Mouse (Mus musculus): Measurements from ENCODE around the gene Prph2. TPM values are rescaled to one million over a fixed set of nuclear protein-coding genes. Genes with fewer than 3 reads are reported as not detected.
A peak's percentile ranks its signal among the peaks of the same experiment; 100 is the strongest.

Gene Prph2
- polyA plus RNA-seq, 1 experiment from 2014 or later = not detected

DNA sequence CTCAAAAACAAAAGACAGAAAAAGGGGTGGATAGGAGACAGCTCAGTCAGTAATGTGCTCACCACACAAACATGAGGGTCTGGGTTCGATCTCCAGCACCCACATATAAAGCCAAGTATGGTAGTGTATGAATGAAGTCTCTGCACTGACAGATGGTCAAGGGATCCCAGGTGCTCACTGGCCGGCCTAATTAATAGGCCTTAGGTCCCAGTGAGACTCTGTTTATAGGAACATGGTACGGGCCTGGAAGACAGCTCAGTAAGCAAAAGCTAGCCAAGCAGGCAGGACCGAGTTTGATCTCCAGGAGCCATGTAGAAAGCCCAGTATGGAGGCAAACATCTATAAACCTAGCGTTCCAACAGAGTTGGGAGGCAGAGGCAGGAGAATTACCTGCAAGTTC lies 33.2 kb upstream of the Prph2 start:
- no peaks in the 10 kb centered on the region for H3K27me3 ChIP-seq (replicated peaks; ENCODE audit: control insufficient read depth, insufficient read depth, low read length)
- H3K4me1 ChIP-seq (ENCODE audit: control insufficient read depth, insufficient read depth, low read depth, low read length) = peaks cover 4% of the 10 kb centered on the region; the same call in 1 of the 2 replicates
- ATAC-seq = no peak
- H3K36me3 ChIP-seq (ENCODE audit: control insufficient read depth, insufficient read depth, low read length) = no peaks in the 10 kb centered on the region
- no peak overlapping the region for H3K4me2 ChIP-seq (ENCODE audit: low read length)
- no peak overlapping the region for H3K4me3 ChIP-seq (ENCODE audit: low read length)
- H3K9ac ChIP-seq (ENCODE audit: low read depth, low read length) = no peak overlapping the region
- H3K27ac ChIP-seq (ENCODE audit: low read depth, low read length) = no peak overlapping the region
- H3K9me3 ChIP-seq (ENCODE audit: control insufficient read depth, low read length) = no peaks in the 10 kb centered on the region
- 63% methylated on average over 5 of the region's 5 CpGs for WGBS

DNA sequence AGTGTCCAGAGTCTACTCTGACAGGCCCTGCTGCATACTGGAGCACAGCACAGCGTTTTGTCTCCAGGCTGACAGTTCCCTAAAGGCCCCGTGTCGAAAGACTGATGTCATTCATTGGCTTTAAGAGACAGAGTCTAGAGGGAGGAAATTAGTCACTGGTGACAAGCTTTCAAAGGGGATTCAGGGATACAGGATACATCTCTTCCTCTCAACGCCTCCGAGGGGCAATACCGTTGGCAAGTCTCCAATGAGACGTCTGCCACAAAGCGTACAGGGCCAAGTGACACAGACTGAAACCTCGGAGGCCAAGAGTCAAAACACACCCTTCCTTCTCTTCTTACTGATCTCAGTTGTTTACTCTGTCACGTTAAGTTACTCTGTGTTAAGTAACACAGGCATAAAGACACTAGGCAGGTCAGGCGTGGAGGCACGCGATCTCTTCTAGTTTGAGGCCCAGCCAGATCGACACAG lies 30.4 kb upstream of the Prph2 start:
- 27% methylated on average over 14 of the region's 14 CpGs for WGBS
- no peaks in the 10 kb centered on the region for H3K36me3 ChIP-seq (ENCODE audit: control insufficient read depth, insufficient read depth, low read length)
- peak; percentile 69 for ATAC-seq
- H3K4me1 ChIP-seq (ENCODE audit: control insufficient read depth, insufficient read depth, low read depth, low read length) = peaks cover 4% of the 10 kb centered on the region; the same call in 1 of the 2 replicates
- H3K4me3 ChIP-seq (ENCODE audit: low read length) = no peak overlapping the region
- H3K9ac ChIP-seq (ENCODE audit: low read depth, low read length) = peak overlapping the region; percentile 13; the same call in 1 of the 2 replicates
- H3K27me3 ChIP-seq (replicated peaks; ENCODE audit: control insufficient read depth, insufficient read depth, low read length) = no peaks in the 10 kb centered on the region
- H3K27ac ChIP-seq (ENCODE audit: low read depth, low read length) = 0 out of 2 replicates have a peak overlapping the region, but pooled peaks have one; percentile 23
- no peaks in the 10 kb centered on the region for H3K9me3 ChIP-seq (ENCODE audit: control insufficient read depth, low read length)
- H3K4me2 ChIP-seq (ENCODE audit: low read length) = no peak overlapping the region

DNA sequence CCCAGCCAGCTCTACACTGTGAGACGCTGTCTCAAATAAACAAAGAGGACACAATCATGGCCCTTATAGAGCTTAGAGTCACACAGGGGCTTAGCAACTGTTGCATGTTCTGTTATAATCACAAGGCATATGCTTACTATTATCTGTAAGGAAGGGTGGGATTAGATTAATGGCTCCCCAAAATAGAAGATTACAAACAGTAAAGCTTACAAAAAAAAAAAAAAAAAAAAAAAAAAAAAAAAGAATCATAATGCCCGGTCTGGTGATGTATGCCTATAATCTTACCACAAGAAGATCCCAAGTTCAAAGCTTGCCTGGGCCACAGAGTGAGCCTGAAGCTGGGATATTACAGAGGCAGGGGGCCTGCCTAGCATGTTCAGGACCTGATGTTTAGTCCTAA lies 29.9 kb upstream of the Prph2 start:
- no peak for ATAC-seq
- H3K4me1 ChIP-seq (ENCODE audit: control insufficient read depth, insufficient read depth, low read depth, low read length) = peaks cover 4% of the 10 kb centered on the region; the same call in 1 of the 2 replicates
- no peaks in the 10 kb centered on the region for H3K9me3 ChIP-seq (ENCODE audit: control insufficient read depth, low read length)
- H3K27ac ChIP-seq (ENCODE audit: low read depth, low read length) = no peak overlapping the region
- H3K4me3 ChIP-seq (ENCODE audit: low read length) = no peak overlapping the region
- no peaks in the 10 kb centered on the region for H3K36me3 ChIP-seq (ENCODE audit: control insufficient read depth, insufficient read depth, low read length)
- WGBS = 77% methylated on average over 2 of the region's 2 CpGs
- no peaks in the 10 kb centered on the region for H3K27me3 ChIP-seq (replicated peaks; ENCODE audit: control insufficient read depth, insufficient read depth, low read length)
- H3K4me2 ChIP-seq (ENCODE audit: low read length) = no peak overlapping the region
- no peak overlapping the region for H3K9ac ChIP-seq (ENCODE audit: low read depth, low read length)

DNA sequence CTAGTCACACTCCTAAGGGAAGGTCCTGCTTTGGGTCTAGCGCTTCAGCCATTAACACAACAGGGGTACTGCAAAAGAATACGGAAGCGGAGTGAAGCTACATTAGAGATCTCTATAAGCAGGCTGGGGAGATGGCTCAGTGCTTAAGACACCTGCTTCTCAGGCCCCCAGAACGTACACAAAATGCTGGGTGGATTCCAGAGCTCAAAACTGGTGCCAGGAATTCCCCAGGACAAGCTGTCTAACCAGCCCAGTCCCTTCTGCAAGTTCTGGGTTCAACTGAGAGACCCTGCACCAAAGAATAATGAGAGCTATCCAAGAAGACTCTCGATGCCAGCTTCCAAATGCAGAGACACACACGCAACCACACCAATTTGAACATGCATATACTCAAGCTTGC lies 28.5 kb upstream of the Prph2 start:
- Histone ChIP-seq H3K27ac (ENCODE audit: low read depth, low read length) (no peak overlapping the region), H3K4me1 (ENCODE audit: control insufficient read depth, insufficient read depth, low read depth, low read length) (peaks cover 8% of the 10 kb centered on the region; the same call in 1 of the 2 replicates), H3K4me2 (ENCODE audit: low read length) (no peak overlapping the region), H3K27me3 (replicated peaks; ENCODE audit: control insufficient read depth, insufficient read depth, low read length) (no peaks in the 10 kb centered on the region), H3K36me3 (ENCODE audit: control insufficient read depth, insufficient read depth, low read length) (no peaks in the 10 kb centered on the region), H3K4me3 (ENCODE audit: low read length) (no peak overlapping the region), H3K9ac (ENCODE audit: low read depth, low read length) (no peak overlapping the region), H3K9me3 (ENCODE audit: control insufficient read depth, low read length) (no peaks in the 10 kb centered on the region)
- ATAC-seq = no peak
- WGBS = 89% methylated on average over 6 of the region's 6 CpGs

DNA sequence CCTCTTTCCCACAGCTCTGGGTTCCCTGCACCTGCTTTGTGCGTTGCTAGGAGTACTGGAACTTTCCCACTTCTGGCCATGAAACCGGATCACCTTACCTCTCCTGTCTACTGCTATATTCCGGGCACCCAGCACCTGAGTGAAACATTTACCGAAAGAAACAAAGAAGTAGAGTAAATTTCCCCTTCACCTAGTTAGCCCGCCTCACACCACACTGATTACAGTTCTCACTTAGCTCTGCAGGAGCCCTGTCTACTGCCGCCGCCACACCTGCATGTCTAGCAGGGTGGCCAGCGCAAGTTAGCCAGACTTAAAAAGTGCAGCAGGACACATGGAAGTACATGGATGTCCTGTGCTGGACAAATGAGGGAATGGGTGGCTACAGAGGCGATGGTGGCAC lies 27.2 kb upstream of the Prph2 start:
- Histone ChIP-seq H3K4me1 (ENCODE audit: control insufficient read depth, insufficient read depth, low read depth, low read length) (peaks cover 8% of the 10 kb centered on the region; the same call in 1 of the 2 replicates), H3K36me3 (ENCODE audit: control insufficient read depth, insufficient read depth, low read length) (no peaks in the 10 kb centered on the region), H3K9ac (ENCODE audit: low read depth, low read length) (no peak overlapping the region), H3K4me2 (ENCODE audit: low read length) (no peak overlapping the region), H3K27ac (ENCODE audit: low read depth, low read length) (no peak overlapping the region), H3K4me3 (ENCODE audit: low read length) (no peak overlapping the region), H3K27me3 (replicated peaks; ENCODE audit: control insufficient read depth, insufficient read depth, low read length) (no peaks in the 10 kb centered on the region), H3K9me3 (ENCODE audit: control insufficient read depth, low read length) (no peaks in the 10 kb centered on the region)
- WGBS = 90% methylated on average over 9 of the region's 9 CpGs
- no peak for ATAC-seq

DNA sequence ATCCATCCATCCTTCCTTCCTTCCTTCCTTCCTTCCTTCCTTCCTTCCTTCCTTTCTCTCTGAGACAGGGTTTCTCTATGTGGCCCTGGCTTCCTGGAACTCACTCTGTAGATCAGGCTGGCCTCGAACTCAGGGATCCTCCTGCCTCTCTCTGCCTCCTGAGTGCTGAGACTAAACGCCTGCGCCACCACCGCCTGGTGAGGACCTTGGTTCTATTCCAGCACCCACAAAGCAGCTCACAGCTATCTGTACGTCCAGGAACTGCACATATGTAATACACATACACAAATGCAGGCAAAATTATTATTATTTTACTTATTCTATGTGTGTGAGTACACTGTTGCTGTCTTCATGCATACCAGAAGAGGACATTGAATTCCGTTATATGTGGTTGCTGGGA lies 25.5 kb upstream of the Prph2 start:
- Histone ChIP-seq H3K27me3 (replicated peaks; ENCODE audit: control insufficient read depth, insufficient read depth, low read length) (no peaks in the 10 kb centered on the region), H3K9me3 (ENCODE audit: control insufficient read depth, low read length) (no peaks in the 10 kb centered on the region), H3K4me3 (ENCODE audit: low read length) (no peak overlapping the region), H3K4me1 (ENCODE audit: control insufficient read depth, insufficient read depth, low read depth, low read length) (peaks cover 8% of the 10 kb centered on the region), H3K9ac (ENCODE audit: low read depth, low read length) (no peak overlapping the region), H3K4me2 (ENCODE audit: low read length) (no peak overlapping the region), H3K27ac (ENCODE audit: low read depth, low read length) (no peak overlapping the region), H3K36me3 (ENCODE audit: control insufficient read depth, insufficient read depth, low read length) (no peaks in the 10 kb centered on the region)
- no peak for ATAC-seq
- WGBS = 95% methylated on average over 6 of the region's 6 CpGs

DNA sequence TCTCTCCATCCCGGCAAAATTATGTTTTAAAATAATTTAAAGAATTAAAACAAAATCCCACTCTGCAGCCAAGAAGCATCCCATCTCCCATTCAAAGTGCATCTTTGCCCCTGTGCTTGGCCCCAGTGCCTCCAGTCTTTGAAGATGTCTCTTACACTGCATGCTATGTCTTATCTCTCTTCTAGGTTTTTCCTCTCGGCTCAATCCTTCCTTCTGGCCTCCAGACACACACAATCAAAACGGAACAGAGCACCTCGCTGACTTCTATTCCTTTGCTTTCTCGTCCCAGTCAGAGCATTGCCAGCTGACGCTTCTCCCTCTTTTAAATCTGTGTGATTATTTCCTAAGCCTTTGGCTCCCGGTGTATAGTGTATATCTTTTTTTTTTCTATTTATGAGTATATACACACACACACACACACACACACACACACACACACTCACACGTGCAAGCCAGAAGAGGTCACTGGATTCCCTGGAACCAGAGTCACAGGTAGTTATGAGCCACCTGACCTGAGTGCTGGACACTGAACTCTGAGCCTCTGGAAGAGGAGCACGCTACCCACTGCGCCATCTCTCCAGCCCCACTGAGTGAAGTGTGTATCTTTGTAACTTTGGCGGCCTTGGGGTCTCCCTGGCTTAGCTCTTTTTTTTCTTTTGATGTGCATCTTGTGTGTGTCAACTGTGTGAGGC lies 24.9 kb upstream of the Prph2 start:
- no peak overlapping the region for H3K4me2 ChIP-seq (ENCODE audit: low read length)
- H3K4me1 ChIP-seq (ENCODE audit: control insufficient read depth, insufficient read depth, low read depth, low read length) = peaks cover 5% of the 10 kb centered on the region; the same call in 1 of the 2 replicates
- H3K4me3 ChIP-seq (ENCODE audit: low read length) = no peak overlapping the region
- WGBS = 86% methylated on average over 11 of the region's 11 CpGs
- H3K9ac ChIP-seq (ENCODE audit: low read depth, low read length) = no peak overlapping the region
- H3K27me3 ChIP-seq (replicated peaks; ENCODE audit: control insufficient read depth, insufficient read depth, low read length) = no peaks in the 10 kb centered on the region
- H3K36me3 ChIP-seq (ENCODE audit: control insufficient read depth, insufficient read depth, low read length) = no peaks in the 10 kb centered on the region
- H3K9me3 ChIP-seq (ENCODE audit: control insufficient read depth, low read length) = no peaks in the 10 kb centered on the region
- no peak for ATAC-seq
- no peak overlapping the region for H3K27ac ChIP-seq (ENCODE audit: low read depth, low read length)

DNA sequence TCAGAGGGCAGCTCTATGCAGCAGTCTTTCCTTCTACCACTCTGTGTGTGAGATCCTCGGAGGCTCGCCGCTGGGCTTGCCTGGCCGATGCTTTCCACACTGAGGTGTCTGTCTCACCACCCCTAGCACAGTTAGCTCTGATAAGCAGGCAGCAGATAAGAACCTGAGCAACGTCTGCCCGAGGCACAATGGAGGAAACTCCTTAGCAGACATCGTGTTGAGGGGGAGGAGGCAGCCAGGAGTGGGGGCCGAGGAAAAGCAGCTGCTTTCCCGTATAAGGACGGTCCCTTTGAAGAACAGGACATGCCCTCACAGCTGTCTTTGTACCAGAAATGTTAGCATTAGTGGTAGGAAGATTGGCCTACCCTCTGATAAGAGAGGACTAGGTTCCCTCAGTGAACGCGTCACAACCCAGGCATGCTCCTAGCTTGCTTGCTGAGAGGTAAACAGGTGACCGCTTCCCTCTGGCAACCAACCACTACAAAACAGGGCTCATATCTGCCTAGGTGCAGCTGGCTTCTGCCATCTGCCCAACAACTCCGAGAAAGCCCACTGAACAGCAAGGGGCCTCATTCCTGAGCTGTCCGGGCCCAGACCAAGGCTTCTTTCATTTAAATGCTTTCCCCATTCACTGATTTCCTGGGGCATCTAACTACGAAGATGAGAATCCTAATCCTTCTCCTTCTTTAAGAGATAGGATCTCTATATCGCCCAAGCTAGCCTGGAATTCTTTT lies 24.2 kb upstream of the Prph2 start:
- ATAC-seq = no peak
- Histone ChIP-seq H3K4me3 (ENCODE audit: low read length) (no peak overlapping the region), H3K27me3 (replicated peaks; ENCODE audit: control insufficient read depth, insufficient read depth, low read length) (no peaks in the 10 kb centered on the region), H3K4me2 (ENCODE audit: low read length) (no peak overlapping the region), H3K9ac (ENCODE audit: low read depth, low read length) (no peak overlapping the region), H3K36me3 (ENCODE audit: control insufficient read depth, insufficient read depth, low read length) (no peaks in the 10 kb centered on the region), H3K4me1 (ENCODE audit: control insufficient read depth, insufficient read depth, low read depth, low read length) (peaks cover 5% of the 10 kb centered on the region; the same call in 1 of the 2 replicates), H3K27ac (ENCODE audit: low read depth, low read length) (no peak overlapping the region), H3K9me3 (ENCODE audit: control insufficient read depth, low read length) (no peaks in the 10 kb centered on the region)
- WGBS = 63% methylated on average over 17 of the region's 17 CpGs

DNA sequence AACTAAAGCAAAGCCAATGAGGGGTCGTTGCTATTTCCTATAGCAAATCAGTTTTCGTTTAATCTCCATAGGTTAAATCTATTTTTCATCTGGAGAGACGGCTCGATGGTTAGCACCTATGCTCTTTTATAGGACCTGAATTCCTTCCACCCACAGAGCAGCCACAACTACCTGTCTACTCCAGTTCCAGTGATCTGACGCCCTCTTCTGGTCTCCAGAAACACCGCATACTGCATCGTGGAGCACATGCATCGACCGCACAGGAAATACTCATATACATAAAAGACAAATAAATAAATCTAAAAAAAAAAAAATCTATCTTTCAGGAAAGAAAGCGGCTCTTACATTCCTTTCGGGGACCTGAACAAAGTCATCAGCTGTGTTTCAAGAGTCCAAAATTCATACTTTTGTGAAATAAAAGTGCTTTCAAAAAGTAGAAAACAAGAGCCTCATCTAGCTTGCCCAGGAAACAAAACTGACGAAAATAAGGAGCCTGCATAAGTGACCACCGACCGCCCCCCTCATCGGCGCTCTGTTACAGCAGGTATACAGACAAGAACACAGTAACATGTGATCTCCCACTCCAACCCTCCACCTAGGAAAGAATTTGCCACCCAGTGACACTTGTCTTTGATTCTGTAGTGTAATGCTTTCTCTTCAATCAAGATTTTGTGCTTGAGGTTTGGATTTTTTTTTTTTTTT lies 21.6 kb upstream of the Prph2 start:
- ATAC-seq = no peak
- WGBS = 34% methylated on average over 16 of the region's 16 CpGs

More for the DNA sequence above, 21.6 kb upstream of the Prph2 start:
- H3K9me3 ChIP-seq (ENCODE audit: control insufficient read depth, low read length) = no peaks in the 10 kb centered on the region
- H3K4me2 ChIP-seq (ENCODE audit: low read length) = peak overlapping the region; percentile 69
- peak overlapping the region; percentile 74 for H3K9ac ChIP-seq (ENCODE audit: low read depth, low read length)
- H3K27me3 ChIP-seq (replicated peaks; ENCODE audit: control insufficient read depth, insufficient read depth, low read length) = no peaks in the 10 kb centered on the region
- peaks cover 24% of the 10 kb centered on the region for H3K4me1 ChIP-seq (ENCODE audit: control insufficient read depth, insufficient read depth, low read depth, low read length)
- 0 out of 2 replicates have a peak, but pooled peaks cover 2% of the 10 kb centered on the region for H3K36me3 ChIP-seq (ENCODE audit: control insufficient read depth, insufficient read depth, low read length)
- H3K27ac ChIP-seq (ENCODE audit: low read depth, low read length) = peak overlapping the region; percentile 94
- peak overlapping the region; percentile 53 for H3K4me3 ChIP-seq (ENCODE audit: low read length)

All from hindbrain, embryonic 16.5 days (tissue).